Mouse (Mus musculus) frontal cortex, adult 2 months (tissue): ENCODE measurements around the gene Gm29049. TPM values are rescaled to one million over a fixed set of nuclear protein-coding genes. Genes with fewer than 3 reads are reported as not detected.
"Not testable (repeated sequence)": the region's sequence is repeated elsewhere in the genome, so short reads cannot be mapped to it uniquely, and the experiment has no call there.

Experiments used
- DNase-seq, 2 experiments: peaks; one replicate each; pipeline ENCODE4 v3.0.0; 2022; ENCODE audit warnings: low spot score in 1 of 2; ENCODE audit errors: extremely low spot score in 1 of 2
- polyA plus RNA-seq: library from polyadenylated mRNA; depleted of rRNA; stranded (reverse); fragments of >200 nt; gene quantifications from 2 replicates; pipeline ENCODE4 v1.2.3, GENCODE M21; 2012; rRNA removed

Gene Gm29049
- not detected in 2 replicates for polyA plus RNA-seq

GRCm38 (mm10) chrY:7997068-7997467, at the start of gene Gm29049:
Gene Gm29049 (minus strand): TSS chrY:7997168.
- DNase-seq = not testable (repeated sequence)

Other genes starting within 250 kb of the Gm29049 start
- gene Gm20825, start 74.3 kb upstream of the Gm29049 start, polyA plus RNA-seq = not detected in 2 replicates